Mouse (Mus musculus): ENCODE data around the gene Dis3. TPM values are rescaled to one million over a fixed set of nuclear protein-coding genes. Genes with fewer than 3 reads are reported as not detected.

The Dis3 gene
- 10 to 100 TPM; 16.5 to 19.2 (median 18.3) TPM for total RNA-seq (2022)

GRCm38 (mm10) chr14:99099267-99099966 lies at the start of gene Dis3, which contains the start of gene Pibf1:
TSS of gene Dis3 (minus strand) at chr14:99099770.
TSS of gene Pibf1 (plus strand) at chr14:99099424.
- DNase-seq (ENCODE audit: low spot score in 2 of 2): peak; percentile 96 to 99

GRCm38 (mm10) chr14:99146841-99147240 lies 47.3 kb upstream of the Dis3 start:
- no peak for DNase-seq (ENCODE audit: low spot score in 2 of 2)

GRCm38 (mm10) chr14:99141786-99142633 lies 42.4 kb upstream of the Dis3 start:
- peak; percentile 19 to 71 for DNase-seq (ENCODE audit: low spot score in 2 of 2)

- no peak for DNase-seq (ENCODE audit: low spot score in 2 of 2)
Measured at GRCm38 (mm10) chr14:99140036-99140435, 40.5 kb upstream of the Dis3 start.

GRCm38 (mm10) chr14:99136297-99136696 lies 36.7 kb upstream of the Dis3 start:
- no peak for DNase-seq (ENCODE audit: low spot score in 2 of 2)

- no peak for DNase-seq (ENCODE audit: low spot score in 2 of 2)
Measured at GRCm38 (mm10) chr14:99135761-99136160, 36.2 kb upstream of the Dis3 start.

- DNase-seq (ENCODE audit: low spot score in 2 of 2): no peak
Measured at GRCm38 (mm10) chr14:99134048-99134447, 34.5 kb upstream of the Dis3 start.

- DNase-seq (ENCODE audit: low spot score in 2 of 2): no peak
Measured at GRCm38 (mm10) chr14:99129050-99129449, 29.5 kb upstream of the Dis3 start.

GRCm38 (mm10) chr14:99127509-99127908 lies 27.9 kb upstream of the Dis3 start:
- no peak for DNase-seq (ENCODE audit: low spot score in 2 of 2)

GRCm38 (mm10) chr14:99126713-99127112 lies 27.1 kb upstream of the Dis3 start:
- no peak for DNase-seq (ENCODE audit: low spot score in 2 of 2)

GRCm38 (mm10) chr14:99124076-99124475 lies 24.5 kb upstream of the Dis3 start:
- DNase-seq (ENCODE audit: low spot score in 2 of 2): no peak

GRCm38 (mm10) chr14:99121584-99122339 lies 22.2 kb upstream of the Dis3 start:
- no peak for DNase-seq (ENCODE audit: low spot score in 2 of 2)

GRCm38 (mm10) chr14:99117576-99117975 lies 18.0 kb upstream of the Dis3 start:
- DNase-seq (ENCODE audit: low spot score in 2 of 2): no peak

- no peak for DNase-seq (ENCODE audit: low spot score in 2 of 2)
Measured at GRCm38 (mm10) chr14:99108762-99109161, 9.2 kb upstream of the Dis3 start.

- no peak for DNase-seq (ENCODE audit: low spot score in 2 of 2)
Measured at GRCm38 (mm10) chr14:99107631-99108187, 8.1 kb upstream of the Dis3 start.

- DNase-seq (ENCODE audit: low spot score in 2 of 2): no peak
Measured at GRCm38 (mm10) chr14:99106671-99107070, 7.1 kb upstream of the Dis3 start.

- no peak for DNase-seq (ENCODE audit: low spot score in 2 of 2)
Measured at GRCm38 (mm10) chr14:99104542-99105123, 5.1 kb upstream of the Dis3 start.

- no peak for DNase-seq (ENCODE audit: low spot score in 2 of 2)
Measured at GRCm38 (mm10) chr14:99103050-99103449, 3.5 kb upstream of the Dis3 start.

GRCm38 (mm10) chr14:99099967-99100587 lies 507 bp upstream of the Dis3 start:
- no peak for DNase-seq (ENCODE audit: low spot score in 2 of 2)

GRCm38 (mm10) chr14:99088947-99089346 lies 10.6 kb downstream of the Dis3 start:
- no peak for DNase-seq (ENCODE audit: low spot score in 2 of 2)

GRCm38 (mm10) chr14:99071146-99071545 lies 28.4 kb downstream of the Dis3 start:
- no peak for DNase-seq (ENCODE audit: low spot score in 2 of 2)

Measured in left cerebral cortex, adult 8-10 months (tissue).